Mouse (Mus musculus) CH12.LX (cell line): ENCODE measurements around the gene Aldh5a1. TPM values are rescaled to one million over a fixed set of nuclear protein-coding genes. Genes with fewer than 3 reads are reported as not detected.

Experiments used
- DNase-seq: peaks from one replicate; pipeline ENCODE4 v3.0.0-alpha.2; 2013; ENCODE audit errors: extremely low read depth
- H3K27ac ChIP-seq: 2 replicates; pipeline ENCODE4 v1.5.1; 2012; ENCODE audit warnings: low read depth, mild to moderate bottlenecking, control low read depth, moderate library complexity; ENCODE audit not compliant: insufficient read depth
- H3K27me3 ChIP-seq: replicated peaks from 2 replicates; pipeline ENCODE3; 2012; ENCODE audit warnings: inconsistent platforms
- H3K36me3 ChIP-seq, 2 experiments: replicated peaks in 1 of 2; 2 replicates each; pipeline versions ENCODE3 to v1.6.1; 2012; ENCODE audit warnings: inconsistent platforms in 1 of 2, low read length in 1 of 2, mild to moderate bottlenecking in 1 of 2, mixed read lengths in 1 of 2, moderate library complexity in 1 of 2; ENCODE audit not compliant: control insufficient read depth in 1 of 2, insufficient read depth in 1 of 2
- H3K4me1 ChIP-seq, 2 experiments: 2 replicates each; pipeline ENCODE4 v1.6.1; 2012; ENCODE audit warnings: inconsistent platforms in 1 of 2, moderate library complexity in 1 of 2; ENCODE audit not compliant: insufficient read depth in 2 of 2, control insufficient read depth in 1 of 2
- H3K4me2 ChIP-seq: 2 replicates; pipeline ENCODE4 v1.6.1; 2012; ENCODE audit warnings: low read depth, mild to moderate bottlenecking, control low read depth; ENCODE audit not compliant: poor library complexity, insufficient read depth, severe bottlenecking
- H3K4me3 ChIP-seq, 3 experiments: fragments of 150-350 bp in 1 of 3; sonication (generic) in 1 of 3; replicated peaks in 1 of 3; 2 replicates each; pipeline versions ENCODE3 to v1.5.1; 2011 to 2012; ENCODE audit warnings: low read depth in 2 of 3, low read length in 2 of 3, mild to moderate bottlenecking in 2 of 3, moderate library complexity in 2 of 3, control low read depth in 1 of 3, improper control_type of control experiment in 1 of 3, inconsistent platforms in 1 of 3, mixed read lengths in 1 of 3; ENCODE audit not compliant: poor library complexity in 1 of 3
- H3K79me2 ChIP-seq: replicated peaks from 2 replicates; pipeline ENCODE4 v1.6.1; 2012; ENCODE audit warnings: mild to moderate bottlenecking, moderate library complexity; ENCODE audit not compliant: control insufficient read depth, poor library complexity, insufficient read depth, severe bottlenecking; ENCODE audit errors: extremely low read depth
- H3K9ac ChIP-seq: 2 replicates; pipeline ENCODE4 v1.6.1; 2012; ENCODE audit warnings: low read depth, mild to moderate bottlenecking, control low read depth, moderate library complexity; ENCODE audit not compliant: insufficient read depth
- H3K9me3 ChIP-seq: replicated peaks from 2 replicates; pipeline ENCODE3; 2012; ENCODE audit warnings: low read length, inconsistent platforms, mixed read lengths
- BHLHE40 ChIP-seq: IDR thresholded peaks from 2 replicates; pipeline ENCODE4 v1.6.1; 2011; ENCODE audit warnings: mild to moderate bottlenecking, low read depth, low read length, improper control_type of control experiment
- CHD2 ChIP-seq: IDR thresholded peaks from 2 replicates; pipeline ENCODE4 v1.6.1; 2011; ENCODE audit warnings: low read length, improper control_type of control experiment
- CTCF ChIP-seq, 2 experiments: IDR thresholded peaks in 1 of 2; conservative IDR thresholded peaks in 1 of 2; 2 replicates each; pipeline ENCODE4 v1.5.1; 2011 to 2012; ENCODE audit warnings: low read depth in 2 of 2, low read length in 2 of 2, improper control_type of control experiment in 1 of 2, inconsistent platforms in 1 of 2, mild to moderate bottlenecking in 1 of 2, moderate library complexity in 1 of 2
- ELF1 ChIP-seq: IDR thresholded peaks from 2 replicates; pipeline ENCODE4 v1.6.1; 2014; ENCODE audit warnings: low read depth, mild to moderate bottlenecking, inconsistent platforms, low read length, improper control_type of control experiment
- ETS1 ChIP-seq: conservative IDR thresholded peaks from 2 replicates; pipeline ENCODE4 v1.6.1; 2012; ENCODE audit warnings: low read depth, mild to moderate bottlenecking, inconsistent platforms, low read length, improper control_type of control experiment, moderate library complexity
- GABPA ChIP-seq: IDR thresholded peaks from 2 replicates; pipeline ENCODE4 v1.6.1; 2012; ENCODE audit warnings: low read depth, low read length, improper control_type of control experiment, inconsistent platforms; ENCODE audit not compliant: insufficient replicate concordance
- HCFC1 ChIP-seq: IDR thresholded peaks from 2 replicates; pipeline ENCODE4 v1.6.1; 2012; ENCODE audit warnings: low read depth, mild to moderate bottlenecking, inconsistent platforms, low read length, improper control_type of control experiment
- IRF4 ChIP-seq: IDR thresholded peaks from 2 replicates; pipeline ENCODE4 v1.6.1; 2014; ENCODE audit warnings: low read depth, mild to moderate bottlenecking, inconsistent platforms, low read length, improper control_type of control experiment
- KAT2A ChIP-seq: IDR thresholded peaks from 2 replicates; pipeline ENCODE4 v1.6.1; 2012; ENCODE audit warnings: low read length, improper control_type of control experiment, inconsistent platforms; ENCODE audit not compliant: insufficient replicate concordance
- MAFK ChIP-seq: IDR thresholded peaks from 2 replicates; pipeline ENCODE4 v1.6.1; 2011; ENCODE audit warnings: low read length, improper control_type of control experiment; ENCODE audit not compliant: insufficient replicate concordance
- MAX ChIP-seq: IDR thresholded peaks from 2 replicates; pipeline ENCODE4 v1.6.1; 2011; ENCODE audit warnings: low read length, improper control_type of control experiment
- MEF2A ChIP-seq: IDR thresholded peaks from 2 replicates; pipeline ENCODE4 v1.6.1; 2014; ENCODE audit warnings: low read depth, mild to moderate bottlenecking, inconsistent platforms, low read length, improper control_type of control experiment, borderline replicate concordance
- MXI1 ChIP-seq: IDR thresholded peaks from 2 replicates; pipeline ENCODE4 v1.6.1; 2011; ENCODE audit warnings: mild to moderate bottlenecking, low read depth, low read length, improper control_type of control experiment
- MYC ChIP-seq: IDR thresholded peaks from 2 replicates; pipeline ENCODE4 v1.6.1; 2011; ENCODE audit warnings: low read depth, mild to moderate bottlenecking, improper control_type of control experiment, low read length
- NRF1 ChIP-seq: IDR thresholded peaks from 2 replicates; pipeline ENCODE4 v1.6.1; 2014; ENCODE audit warnings: low read depth, mild to moderate bottlenecking, inconsistent platforms, low read length, improper control_type of control experiment, moderate library complexity
- POLR2A ChIP-seq: IDR thresholded peaks from 2 replicates; pipeline ENCODE4 v1.6.1; 2011; ENCODE audit warnings: low read depth, mild to moderate bottlenecking, improper control_type of control experiment, low read length
- POLR2AphosphoS2 ChIP-seq: IDR thresholded peaks from 2 replicates; pipeline ENCODE4 v1.6.1; 2011; ENCODE audit warnings: low read depth, low read length, improper control_type of control experiment
- RAD21 ChIP-seq: IDR thresholded peaks from 2 replicates; pipeline ENCODE4 v1.6.1; 2011; ENCODE audit warnings: low read depth, mild to moderate bottlenecking, low read length, improper control_type of control experiment, moderate library complexity
- RCOR1 ChIP-seq: conservative IDR thresholded peaks from 2 replicates; pipeline ENCODE4 v1.6.1; 2012; ENCODE audit warnings: low read depth, mild to moderate bottlenecking, inconsistent platforms, low read length, improper control_type of control experiment
- SMC3 ChIP-seq: IDR thresholded peaks from 2 replicates; pipeline ENCODE4 v1.6.1; 2011; ENCODE audit warnings: low read depth, low read length, improper control_type of control experiment
- ZC3H11A ChIP-seq: IDR thresholded peaks from 2 replicates; pipeline ENCODE4 v1.6.1; 2012; ENCODE audit warnings: low read depth, mild to moderate bottlenecking, inconsistent platforms, low read length, improper control_type of control experiment
- ZMIZ1 ChIP-seq: IDR thresholded peaks from 2 replicates; pipeline ENCODE4 v1.6.1; 2012; ENCODE audit warnings: low read depth, mild to moderate bottlenecking, inconsistent platforms, low read length, improper control_type of control experiment
- dilution Hi-C: fragments of 300-500 bp; cut with MboI; formaldehyde crosslinking; loops from 2 replicates; pipeline ENCODE4 v1.14.3; 2020; ENCODE audit warnings: low sequenced_read_pairs; ENCODE audit not compliant: extremely low pct_unique_long_range_greater_than_20kb, extremely low pct_ligation_motif_present
- in situ Hi-C: fragments of 300-500 bp; cut with MboI; formaldehyde crosslinking; loops from 3 replicates; pipeline ENCODE4 v1.14.3; 2019; ENCODE audit warnings: low sequenced_read_pairs, low pct_ligation_motif_present, low pct_unique_long_range_greater_than_20kb, mixed read lengths
- polyA plus RNA-seq: library from polyadenylated mRNA; unstranded; fragments of >175 nt; gene quantifications from 2 replicates; pipeline ENCODE4 v1.2.1, GENCODE M21; 2012; ENCODE audit warnings: low read depth; ENCODE audit not compliant: insufficient read length
- total RNA-seq, 2 experiments: library from RNA; depleted of rRNA; stranded (reverse); fragments of 300-350 nt in 1 of 2; fragments of >200 nt in 1 of 2; gene quantifications; 2 replicates each; pipeline ENCODE4 v1.2.3; 2012 to 2014

Gene Aldh5a1
- total and polyA plus RNA-seq, 3 experiments, result 0.36 to 2.4 (median 1.3) TPM

GRCm38 (mm10) chr13:24905422-24905821, 32.0 kb downstream of the Aldh5a1 start:
- Histone ChIP-seq H3K4me2 (no peak overlapping the region), H3K9ac (no peak overlapping the region), H3K9me3 (peaks cover 2% of the 10 kb centered on the region), H3K4me1 (peaks cover 0 to 18% of the 10 kb centered on the region in 2 experiments; a peak in 3 of 4 replicates), H3K27me3 (no peaks in the 10 kb centered on the region), H3K27ac (no peak overlapping the region), H3K36me3 (no peaks in the 10 kb centered on the region), H3K79me2 (no peaks in the 10 kb centered on the region), H3K4me3 (no peak overlapping the region)
- no peak for DNase-seq
- TF ChIP-seq CHD2 (no peak), MXI1 (no peak), ZMIZ1 (no peak), RAD21 (no peak), MAX (no peak), ETS1 (no peak), IRF4 (no peak), CTCF (conservative IDR thresholded peaks at IDR 0.05 in 1 of 2, IDR thresholded peaks at IDR 0.05 in 1 of 2; ENCODE audit: low read depth in 2 of 2, low read length in 2 of 2) (no peak), MYC (no peak), MAFK (no peak), SMC3 (no peak), MEF2A (no peak), KAT2A (no peak), POLR2AphosphoS2 (no peak), HCFC1 (no peak)
- dilution Hi-C loops, result no loop called here
- in situ Hi-C loops, result loop anchor here (25.0 kb wide), 3 partner anchors 193 to 568 kb away; partner anchors contain the start of gene Cmah

DNA sequence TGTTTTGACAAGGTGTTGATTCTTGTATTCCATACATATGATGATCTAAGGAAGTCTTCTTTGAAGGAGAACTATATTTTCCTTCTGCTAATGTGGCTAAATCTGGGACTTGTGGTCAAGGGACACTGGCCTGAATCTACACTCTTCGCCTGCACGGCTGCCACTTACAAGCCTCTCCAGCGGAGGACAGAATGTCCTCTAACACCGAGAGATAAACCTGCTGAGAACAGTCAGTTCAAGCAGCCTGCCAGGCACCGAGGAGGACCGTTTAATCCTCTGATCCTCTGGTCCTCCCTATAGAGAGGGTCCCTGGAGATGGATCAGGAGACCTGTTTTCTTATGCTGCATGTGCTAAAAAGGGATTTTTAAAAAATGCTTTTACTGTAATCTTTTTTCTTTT, 34.0 kb downstream of the Aldh5a1 start:
- dilution Hi-C loops, result no loop called here
- TF ChIP-seq MYC (no peak), POLR2A (no peak), CTCF (conservative IDR thresholded peaks at IDR 0.05 in 1 of 2, IDR thresholded peaks at IDR 0.05 in 1 of 2; ENCODE audit: low read depth in 2 of 2, low read length in 2 of 2) (no peak), MAFK (no peak), BHLHE40 (no peak), GABPA (no peak), HCFC1 (no peak), ZC3H11A (no peak), MAX (no peak), ELF1 (no peak), RCOR1 (no peak), RAD21 (no peak), KAT2A (no peak), NRF1 (no peak), ETS1 (no peak)

More for the DNA sequence above, 34.0 kb downstream of the Aldh5a1 start:
- no peak overlapping the region for H3K27ac ChIP-seq
- H3K4me1 ChIP-seq, result peaks cover 0 to 18% of the 10 kb centered on the region in 2 experiments; a peak in 3 of 4 replicates
- no peaks in the 10 kb centered on the region for H3K79me2 ChIP-seq
- no peak overlapping the region for H3K4me3 ChIP-seq
- in situ Hi-C loops, result loop anchor here (25.0 kb wide), 3 partner anchors 191 to 566 kb away; partner anchors contain the start of gene Cmah
- H3K9me3 ChIP-seq, result peaks cover 3% of the 10 kb centered on the region
- H3K36me3 ChIP-seq, result no peaks in the 10 kb centered on the region
- H3K27me3 ChIP-seq, result no peaks in the 10 kb centered on the region
- H3K4me2 ChIP-seq, result no peak overlapping the region
- no peak overlapping the region for H3K9ac ChIP-seq
- DNase-seq, result no peak
